Comparison of ENCODE assay signal across 12 mouse cellular contexts in the genomic region with DNA sequence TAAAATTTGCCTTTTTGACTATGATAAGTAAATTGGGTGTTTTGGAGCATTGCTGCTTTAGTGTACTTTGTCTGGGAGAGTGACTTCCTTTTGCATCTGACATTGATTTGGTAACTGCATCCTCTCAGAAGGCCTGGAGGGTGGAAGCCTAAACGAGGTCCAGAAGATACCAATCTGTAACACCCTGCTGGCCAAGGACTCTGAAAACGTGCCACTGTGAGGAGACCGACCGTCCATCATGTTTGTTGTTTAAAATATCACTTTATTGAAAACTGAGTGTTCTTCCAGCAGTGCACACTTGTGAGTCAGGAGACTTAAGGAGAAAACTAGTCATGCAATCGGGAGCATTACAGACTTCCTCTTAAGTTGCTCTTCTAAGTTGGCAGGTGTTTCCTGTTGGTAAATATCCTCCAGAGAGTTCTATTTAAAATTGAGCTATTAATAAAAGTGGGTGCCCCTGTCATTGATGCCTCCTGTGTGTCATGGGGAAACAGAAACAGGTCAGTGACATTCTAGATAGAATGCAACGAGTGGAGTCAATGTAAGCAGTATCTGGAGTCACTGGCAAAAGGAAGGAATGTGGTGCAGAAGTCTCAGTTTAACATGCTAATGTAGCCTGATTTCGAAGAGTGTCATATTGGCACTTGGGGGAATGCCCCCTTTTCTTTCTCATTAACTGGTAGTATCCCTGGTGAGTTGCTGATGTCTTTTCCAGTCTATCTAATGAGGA. TPM values are rescaled to one million over a fixed set of nuclear protein-coding genes. Genes with fewer than 3 reads are reported as not detected.
DNase-seq lines count a peak whose midpoint lies in the region; ATAC-seq lines count a peak whose summit lies in the region.
"Had no signal": no experiment of that assay in that cellular context is flagged by ENCODE, and none has a peak within 500 bp of the region (broad histone marks: within the 10 kb centered on the region; RNA-seq: fewer than 3 reads in every experiment).

No protein-coding gene starts in this region.

- H3K27ac ChIP-seq in liver, embryonic 16.5 days (ENCODE audit: low read length): 0 out of 2 replicates have a peak overlapping the region, but pooled peaks have one; percentile 16
- no peak overlapping the region for H3K27ac ChIP-seq in midbrain, embryonic 16.5 days (ENCODE audit: low read length)
- H3K27ac ChIP-seq: hindbrain, embryonic 10.5 days; limb, embryonic 12.5 days had no signal

- no peaks in the 10 kb centered on the region for H3K27me3 ChIP-seq in liver, embryonic 16.5 days (ENCODE audit: control insufficient read depth, insufficient read depth, low read depth, low read length)
- H3K27me3 ChIP-seq in megakaryocyte, embryonic 14.5 days (replicated peaks): no peaks in the 10 kb centered on the region
- H3K27me3 ChIP-seq in midbrain, embryonic 16.5 days (ENCODE audit: control insufficient read depth, insufficient read depth, low read depth, low read length): no peaks in the 10 kb centered on the region
- H3K27me3 ChIP-seq: limb, embryonic 12.5 days had no signal

- no peak for DNase-seq in liver
- DNase-seq in B cell, adult 2 months: peak; percentile 57 to 63
- DNase-seq in brain, adult 2 months (ENCODE audit: low read depth, low spot score): peak; percentile 42
- DNase-seq in urinary bladder, postnatal 4 days (ENCODE audit: low spot score in 2 of 2): no peak
- DNase-seq: adrenal gland, postnatal 10 days; forebrain, postnatal 0 days; kidney, postnatal 14 days had no signal

- no peaks in the 10 kb centered on the region for H3K9me3 ChIP-seq in liver, embryonic 16.5 days (replicated peaks; ENCODE audit: control insufficient read depth, low read length)
- H3K9me3 ChIP-seq in megakaryocyte, embryonic 14.5 days: no peaks in the 10 kb centered on the region
- H3K9me3 ChIP-seq in midbrain, embryonic 16.5 days (replicated peaks; ENCODE audit: control insufficient read depth, low read length, poor library complexity, severe bottlenecking): no peaks in the 10 kb centered on the region
- H3K9me3 ChIP-seq: hindbrain, embryonic 10.5 days; limb, embryonic 12.5 days had no signal

- ATAC-seq in liver, embryonic 16.5 days (ENCODE audit: low read depth): no peak
- ATAC-seq in midbrain, embryonic 16.5 days: no peak
- ATAC-seq: forebrain, postnatal 0 days had no signal

- no peak overlapping the region for H3K4me2 ChIP-seq in liver, embryonic 16.5 days (ENCODE audit: low read depth, low read length)
- no peak overlapping the region for H3K4me2 ChIP-seq in midbrain, embryonic 16.5 days (ENCODE audit: low read length)
- H3K4me2 ChIP-seq: limb, embryonic 12.5 days had no signal

- peaks cover 10% of the 10 kb centered on the region for H3K36me3 ChIP-seq in liver, embryonic 16.5 days (ENCODE audit: control insufficient read depth, insufficient read depth)
- H3K36me3 ChIP-seq in megakaryocyte, embryonic 14.5 days (replicated peaks; ENCODE audit: low read length): peaks cover 53% of the 10 kb centered on the region
- peaks cover 3% of the 10 kb centered on the region; the same call in 1 of the 2 replicates for H3K36me3 ChIP-seq in midbrain, embryonic 16.5 days (ENCODE audit: control insufficient read depth, insufficient read depth, low read length)

- H3K4me1 ChIP-seq in liver, embryonic 16.5 days (ENCODE audit: control insufficient read depth, low read depth, low read length): peaks cover 12% of the 10 kb centered on the region
- peaks cover 79% of the 10 kb centered on the region for H3K4me1 ChIP-seq in megakaryocyte, embryonic 14.5 days
- H3K4me1 ChIP-seq in midbrain, embryonic 16.5 days (ENCODE audit: control insufficient read depth, insufficient read depth, low read length): peaks cover 12% of the 10 kb centered on the region

- H3K9ac ChIP-seq in liver, embryonic 16.5 days (ENCODE audit: low read depth, low read length): no peak overlapping the region
- no peak overlapping the region for H3K9ac ChIP-seq in midbrain, embryonic 16.5 days (ENCODE audit: low read depth, low read length)
- H3K9ac ChIP-seq: forebrain, postnatal 0 days; limb, embryonic 12.5 days had no signal

- no peak overlapping the region for H3K4me3 ChIP-seq in liver, embryonic 16.5 days (ENCODE audit: low read depth, low read length)
- H3K4me3 ChIP-seq in megakaryocyte, embryonic 14.5 days (replicated peaks): peak overlapping the region; percentile 85
- no peak overlapping the region for H3K4me3 ChIP-seq in midbrain, embryonic 16.5 days (ENCODE audit: low read depth, low read length)
- H3K4me3 ChIP-seq: hindbrain, embryonic 10.5 days; limb, embryonic 12.5 days had no signal

- WGBS in liver, embryonic 16.5 days (ENCODE audit: insufficient replicate concordance): 26% methylated on average over 7 of the region's 7 CpGs
- WGBS in midbrain, embryonic 16.5 days: 85% methylated on average over 7 of the region's 7 CpGs

RNA-seq across cellular contexts. Expression of gene Edem1, which starts 3.5 kb away (rescaled TPM):
- 11.6 and 13.8 TPM in 2 replicates for polyA plus RNA-seq in liver, embryonic 16.5 days (2015; fragmentation: Nextera tagmentation; extraction: Ambion mirVana)
- 26.4 and 31.0 TPM in 2 replicates for polyA plus RNA-seq in megakaryocyte, embryonic 14.5 days (2012; ENCODE audit: insufficient read depth, low replicate concordance)
- 4.1 and 4.9 TPM in 2 replicates for polyA plus RNA-seq in midbrain, embryonic 16.5 days (2015; fragmentation: Nextera tagmentation; extraction: Ambion mirVana)

RNA-seq across cellular contexts. Expression of gene Arl8b, which starts 42.1 kb away (rescaled TPM):
- polyA plus RNA-seq in liver, embryonic 16.5 days (2015; fragmentation: Nextera tagmentation; extraction: Ambion mirVana): 32.2 and 33.1 TPM in 2 replicates
- 4.7 and 9.1 TPM in 2 replicates for polyA plus RNA-seq in megakaryocyte, embryonic 14.5 days (2012; ENCODE audit: insufficient read depth, low replicate concordance)
- 106 and 112 TPM in 2 replicates for polyA plus RNA-seq in midbrain, embryonic 16.5 days (2015; fragmentation: Nextera tagmentation; extraction: Ambion mirVana)

Comparison
In these comparisons a context has a peak if more than half of its experiments do, and no peak if none do; other contexts are left out.
1. DNase-seq: peak in B cell, adult 2 months (2 of 2) and brain, adult 2 months (single experiment); none in liver (single experiment) and urinary bladder, postnatal 4 days (0 of 2).